Mouse (Mus musculus) megakaryocyte-erythroid progenitor cell, adult 5-6 weeks (primary cell): ENCODE data around the gene Pard6b. TPM values are rescaled to one million over a fixed set of nuclear protein-coding genes. Genes with fewer than 3 reads are reported as not detected.

Source experiments
- ATAC-seq: replicated peaks from 2 replicates; pipeline ENCODE4 v1.8.0; 2016; ENCODE audit warnings: mild to moderate bottlenecking, inconsistent platforms; ENCODE audit not compliant: severe bottlenecking, poor library complexity, low FRiP score, low TSS enrichment
- total RNA-seq, 2 experiments: library from RNA; stranded (forward) in 1 of 2; stranded (reverse) in 1 of 2; fragments of 200-1000, 215-1000 nt in 1 of 2; fragments of >200 nt in 1 of 2; fragmentation: Nextera tagmentation in 1 of 2; gene quantifications; 2 replicates each; pipeline ENCODE4 v1.2.3; 2014 to 2017

Pard6b gene
- total RNA-seq, 2 experiments from 2014 or later = 0.48 to 3.8 TPM

GRCm38 (mm10) chr2:168058488-168059199 is 22.2 kb upstream of the Pard6b start:
- no peak for ATAC-seq

GRCm38 (mm10) chr2:168059200-168059790 is 21.5 kb upstream of the Pard6b start:
- ATAC-seq = no peak

GRCm38 (mm10) chr2:168063712-168064111 is 17.1 kb upstream of the Pard6b start:
- no peak for ATAC-seq

GRCm38 (mm10) chr2:168065511-168065910 is 15.3 kb upstream of the Pard6b start:
- ATAC-seq = no peak

DNA sequence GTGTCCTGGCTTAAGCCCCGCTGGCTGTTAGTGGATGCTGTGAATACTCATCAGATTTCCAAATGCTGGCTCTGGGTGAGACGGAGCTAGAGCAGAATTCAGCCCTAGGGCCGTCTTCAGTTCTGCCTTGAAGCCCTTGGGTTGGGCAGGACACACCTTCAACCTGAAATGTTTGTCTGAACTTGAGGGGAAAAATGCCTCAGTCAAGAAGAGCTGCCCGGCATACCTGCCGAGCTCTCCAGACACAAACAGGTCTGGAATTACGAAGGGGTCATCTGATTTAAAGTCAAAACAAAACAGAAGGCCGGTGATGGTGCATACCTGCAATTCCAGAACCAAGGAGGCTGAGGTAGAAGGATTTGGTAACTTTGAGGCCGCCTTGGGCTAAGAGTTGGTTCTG is 14.0 kb upstream of the Pard6b start:
- ATAC-seq = no peak

- ATAC-seq = no peak
These were observed 10.4 kb upstream of the Pard6b start for GRCm38 (mm10) chr2:168070425-168070824.

DNA sequence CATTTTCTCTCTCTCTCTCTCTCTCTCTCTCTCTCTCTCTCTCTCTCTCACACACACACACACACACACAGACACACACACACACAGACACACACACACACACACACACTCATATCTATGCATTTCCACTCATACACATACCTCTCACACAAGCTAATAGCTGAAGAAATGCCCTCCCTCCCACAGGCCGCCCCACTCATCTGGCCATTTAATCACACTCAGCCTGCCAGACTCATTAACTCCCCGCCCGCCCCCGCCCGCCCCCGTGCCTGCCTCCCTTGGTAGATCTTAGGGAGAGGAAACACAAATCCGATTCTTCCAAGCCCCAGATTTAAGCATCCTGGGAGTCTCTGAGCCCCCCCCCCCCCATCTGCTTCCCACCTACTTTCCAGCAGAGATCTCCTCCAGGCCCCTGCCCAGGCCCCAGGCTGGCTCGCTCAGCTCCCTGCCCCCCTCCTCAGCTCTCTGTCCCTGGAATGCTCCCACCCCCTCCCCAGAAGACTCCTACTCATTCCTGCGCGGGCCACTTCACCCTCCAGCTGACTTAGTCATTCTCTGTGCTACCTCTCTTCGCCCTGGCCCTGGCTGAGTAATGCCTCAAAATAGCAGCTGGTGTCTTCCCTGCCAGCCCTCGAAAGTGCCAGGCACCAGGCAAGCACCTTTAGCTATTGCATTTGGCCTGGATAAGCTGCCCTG is 8.2 kb upstream of the Pard6b start:
- ATAC-seq = no peak

DNA sequence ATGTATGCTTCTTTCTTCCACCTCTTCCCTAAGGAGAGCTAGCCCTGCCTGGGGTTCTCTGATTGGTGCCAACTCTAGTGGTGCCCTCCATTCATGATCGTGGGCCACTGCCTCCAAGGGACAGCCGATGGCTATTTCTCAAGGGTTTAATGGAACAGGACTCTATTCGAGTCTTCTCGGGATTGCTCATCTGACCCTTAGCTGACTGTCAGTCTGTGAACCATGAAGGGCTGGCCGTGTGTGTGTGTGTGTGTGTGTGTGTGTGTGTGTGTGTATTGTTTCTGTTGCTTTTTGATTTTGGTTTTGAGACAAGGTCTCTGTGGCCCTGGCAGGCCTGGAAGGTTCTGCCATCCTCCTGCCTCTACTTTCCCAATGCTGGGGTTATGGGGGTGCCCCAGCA is 7.1 kb upstream of the Pard6b start:
- ATAC-seq = no peak

DNA sequence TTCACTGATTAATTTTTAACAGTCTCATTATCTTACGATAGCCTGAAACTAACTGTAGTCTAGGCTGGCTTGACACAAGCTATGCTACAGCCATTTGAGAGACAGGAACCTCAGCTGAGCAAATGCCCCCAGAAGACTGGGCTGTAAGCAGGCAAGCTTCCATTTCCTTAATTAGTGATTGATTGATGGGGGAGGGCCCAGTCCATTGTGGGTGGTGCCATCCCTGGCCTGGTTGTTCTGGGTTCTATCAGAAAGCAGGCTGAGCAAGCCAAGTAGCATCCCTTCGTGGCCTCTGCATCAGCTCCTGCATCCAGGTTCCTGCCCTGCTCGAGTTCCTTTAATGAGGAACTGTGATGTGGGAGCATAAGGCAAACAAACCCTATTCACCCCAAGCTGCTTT is 6.3 kb upstream of the Pard6b start:
- ATAC-seq = no peak

DNA sequence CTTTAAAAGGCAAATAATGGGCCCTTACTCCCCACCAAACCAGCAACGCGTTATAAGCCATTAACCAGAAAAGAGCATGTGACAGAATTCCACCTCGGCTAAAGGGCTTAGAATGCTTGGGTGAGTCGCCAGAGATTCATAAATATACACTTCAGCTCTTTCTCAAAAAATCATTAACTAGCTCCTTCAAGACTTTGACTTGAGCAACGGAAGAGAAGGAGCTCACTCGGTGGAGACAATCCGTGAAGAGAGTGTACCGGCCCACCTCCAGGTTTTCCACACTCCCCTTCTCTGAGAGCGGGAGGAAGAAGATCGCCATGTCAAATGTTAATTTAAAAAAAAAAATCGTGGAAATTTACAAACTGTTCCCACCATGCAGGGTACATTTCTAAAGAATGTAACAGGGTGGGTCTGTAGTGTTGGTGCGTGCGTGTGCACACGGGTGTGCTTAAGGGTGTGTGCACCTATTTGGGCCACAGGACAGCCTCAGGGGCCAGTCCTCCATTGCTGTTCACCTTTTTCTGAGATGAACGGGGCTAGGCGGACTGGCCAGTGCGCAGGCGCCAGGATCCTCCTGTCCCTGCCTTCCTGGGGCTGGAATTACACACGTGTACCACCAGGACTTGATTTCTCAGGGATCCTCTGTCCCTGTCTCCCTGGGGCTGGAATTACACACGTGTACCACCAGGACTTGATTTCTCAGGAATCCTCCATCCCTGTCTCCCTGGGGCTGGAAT is 3.8 kb upstream of the Pard6b start:
- no peak for ATAC-seq

GRCm38 (mm10) chr2:168078107-168078830 is 2.5 kb upstream of the Pard6b start:
- no peak for ATAC-seq

DNA sequence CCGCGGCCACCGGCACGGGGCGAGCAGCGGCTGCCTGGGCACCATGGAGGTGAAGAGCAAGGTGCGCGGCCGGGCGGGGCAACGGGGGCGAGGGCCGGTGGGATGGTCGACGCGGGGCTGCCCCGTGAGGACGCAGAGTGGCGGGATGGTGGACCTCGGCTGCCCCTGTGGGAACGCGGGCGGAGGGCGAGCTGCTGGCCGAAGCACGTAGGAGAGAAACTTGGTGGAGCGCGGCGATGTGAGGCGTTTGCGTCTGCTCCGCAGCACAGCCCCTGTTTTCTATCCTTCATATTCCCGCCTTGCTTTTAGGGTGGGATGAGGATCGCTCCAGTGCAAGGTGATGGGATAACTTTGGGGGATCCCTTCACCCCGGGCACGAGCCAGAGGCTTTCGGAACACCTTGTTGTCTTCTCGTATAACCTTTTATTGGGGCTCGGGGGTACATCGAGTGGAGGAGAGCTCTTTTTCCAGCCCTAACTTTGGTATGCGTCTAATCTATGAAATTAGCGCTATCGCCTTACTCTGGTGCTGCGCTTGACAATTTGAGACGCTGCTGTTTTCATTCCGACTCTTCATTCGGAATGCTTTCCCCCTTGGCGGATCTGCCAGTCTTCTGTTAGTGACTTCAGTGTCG is 612 bp downstream of the Pard6b start:
- no peak for ATAC-seq

DNA sequence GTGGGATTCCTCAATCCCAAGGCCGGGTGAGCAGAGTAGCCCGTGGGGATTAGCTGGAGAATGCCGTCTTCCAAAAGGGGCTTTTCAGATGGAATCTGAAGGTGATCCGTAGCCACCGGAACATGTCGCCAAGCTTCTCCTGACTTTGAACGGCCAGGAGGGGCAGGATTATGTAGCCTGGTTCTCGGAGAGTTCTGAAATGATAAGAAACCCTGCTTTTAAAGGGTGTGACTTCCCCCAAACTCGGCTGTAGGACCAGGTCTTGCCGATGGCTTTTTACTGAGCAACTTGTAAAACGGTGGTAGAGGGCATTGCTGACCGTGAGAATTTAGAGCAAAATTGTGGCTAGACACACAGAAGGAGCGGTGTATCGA is 1.1 kb downstream of the Pard6b start:
- peak; percentile 25; the same call in 1 of the 2 replicates for ATAC-seq

DNA sequence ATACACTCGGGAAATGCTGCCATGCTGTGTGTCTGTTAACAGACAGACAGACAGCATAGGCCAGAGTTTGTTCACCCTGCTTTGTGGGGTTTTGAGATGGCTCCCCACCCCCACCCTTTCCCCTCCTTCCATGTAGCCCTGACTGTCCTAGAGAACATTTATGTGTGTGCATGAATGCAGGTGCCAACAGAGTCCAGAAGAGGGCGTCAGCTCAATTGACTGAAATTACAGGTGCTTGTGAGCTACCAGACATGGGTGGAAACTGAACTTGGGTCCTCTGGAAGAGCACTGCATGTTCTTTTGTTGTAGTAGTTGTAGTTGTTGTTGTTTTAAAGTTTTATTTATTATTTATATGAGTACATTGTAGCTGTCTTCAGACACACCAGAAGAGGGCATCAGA is 2.8 kb downstream of the Pard6b start:
- ATAC-seq = no peak

GRCm38 (mm10) chr2:168084228-168084627 is 3.4 kb downstream of the Pard6b start:
- no peak for ATAC-seq

GRCm38 (mm10) chr2:168085621-168086265 is 4.9 kb downstream of the Pard6b start:
- no peak for ATAC-seq

DNA sequence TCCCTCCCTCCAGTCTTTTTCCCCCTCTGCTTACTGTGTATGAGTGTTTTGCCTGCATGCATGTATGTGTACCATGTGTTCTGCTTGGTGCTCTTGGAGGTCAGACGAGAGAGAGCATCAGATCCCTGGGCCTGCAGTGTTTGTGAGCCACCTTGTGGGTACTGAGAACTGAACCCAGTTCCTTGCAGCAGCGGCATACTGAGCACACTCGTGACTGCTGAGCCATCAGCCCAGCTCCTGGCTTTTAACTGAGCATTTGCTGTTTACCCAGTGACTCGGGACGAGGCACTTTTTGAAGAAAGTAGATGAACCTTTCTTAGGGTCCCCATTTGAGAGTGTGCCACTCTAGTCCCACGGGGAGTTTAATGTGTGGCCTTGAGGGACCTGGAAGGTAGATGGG is 5.5 kb downstream of the Pard6b start:
- no peak for ATAC-seq

- ATAC-seq = no peak
These were observed 6.0 kb downstream of the Pard6b start for GRCm38 (mm10) chr2:168086839-168087238.

- no peak for ATAC-seq
These were observed 10.8 kb downstream of the Pard6b start for GRCm38 (mm10) chr2:168091560-168091959.
